Mouse (Mus musculus) MEL (cell line): Measurements from ENCODE around the gene Stoml3.

Source experiments
- CHD2 ChIP-seq: IDR thresholded peaks from 2 replicates; pipeline ENCODE4 v1.6.1; 2011; ENCODE audit warnings: low read length, improper control_type of control experiment
- CTCF ChIP-seq, 3 experiments: IDR thresholded peaks in 2 of 3; conservative IDR thresholded peaks in 1 of 3; 2 replicates each; pipeline ENCODE4 v1.5.1; 2011 to 2012; ENCODE audit warnings: low read length in 3 of 3, low read depth in 2 of 3, mild to moderate bottlenecking in 2 of 3, improper control_type of control experiment in 1 of 3, inconsistent platforms in 1 of 3, mixed read lengths in 1 of 3, moderate library complexity in 1 of 3; ENCODE audit not compliant: control insufficient read depth in 1 of 3, insufficient read depth in 1 of 3, poor library complexity in 1 of 3, severe bottlenecking in 1 of 3
- EP300 ChIP-seq, 2 experiments: IDR thresholded peaks; 2 replicates each; pipeline ENCODE4 v1.6.1; 2011; ENCODE audit warnings: improper control_type of control experiment in 2 of 2, low read length in 2 of 2, low read depth in 1 of 2, mild to moderate bottlenecking in 1 of 2
- GATA1 ChIP-seq: IDR thresholded peaks from 2 replicates; pipeline ENCODE4 v1.6.1; 2011; ENCODE audit warnings: low read depth, low read length, improper control_type of control experiment
- HCFC1 ChIP-seq: IDR thresholded peaks from 2 replicates; pipeline ENCODE4 v1.6.1; 2012; ENCODE audit warnings: low read depth, mild to moderate bottlenecking, inconsistent platforms, low read length, improper control_type of control experiment, moderate library complexity
- MAFK ChIP-seq: IDR thresholded peaks from 2 replicates; pipeline ENCODE4 v1.6.1; 2011; ENCODE audit warnings: low read depth, mild to moderate bottlenecking, low read length, improper control_type of control experiment, borderline replicate concordance
- MAZ ChIP-seq: IDR thresholded peaks from 2 replicates; pipeline ENCODE4 v1.6.1; 2012; ENCODE audit warnings: low read depth, mild to moderate bottlenecking, inconsistent platforms, low read length, improper control_type of control experiment
- NRF1 ChIP-seq: IDR thresholded peaks from 2 replicates; pipeline ENCODE4 v1.6.1; 2014; ENCODE audit warnings: low read depth, mild to moderate bottlenecking, inconsistent platforms, low read length, improper control_type of control experiment, moderate library complexity; ENCODE audit not compliant: poor library complexity, insufficient read depth, severe bottlenecking
- POLR2A ChIP-seq, 2 experiments: IDR thresholded peaks; 2 replicates each; pipeline ENCODE4 v1.6.1; 2011 to 2012; ENCODE audit warnings: low read length in 2 of 2, mild to moderate bottlenecking in 2 of 2, control low read depth in 1 of 2, improper control_type of control experiment in 1 of 2, low read depth in 1 of 2, moderate library complexity in 1 of 2; ENCODE audit not compliant: control insufficient read depth in 1 of 2, insufficient read depth in 1 of 2, poor library complexity in 1 of 2
- UBTF ChIP-seq: IDR thresholded peaks from 2 replicates; pipeline ENCODE4 v1.6.1; 2012; ENCODE audit warnings: low read depth, mild to moderate bottlenecking, inconsistent platforms, low read length, improper control_type of control experiment, moderate library complexity, borderline replicate concordance; ENCODE audit not compliant: insufficient read depth
- ZMIZ1 ChIP-seq: IDR thresholded peaks from 2 replicates; pipeline ENCODE4 v1.6.1; 2012; ENCODE audit warnings: low read depth, mild to moderate bottlenecking, inconsistent platforms, low read length, improper control_type of control experiment, moderate library complexity
- ZNF384 ChIP-seq: IDR thresholded peaks from 2 replicates; pipeline ENCODE4 v1.6.1; 2012; ENCODE audit warnings: low read depth, mild to moderate bottlenecking, inconsistent platforms, low read length, improper control_type of control experiment

GRCm38 (mm10) chr3:53457750-53458149 lies 30.7 kb upstream of the Stoml3 start:
- TF ChIP-seq CTCF (IDR thresholded peaks at IDR 0.05 in 2 of 3, conservative IDR thresholded peaks at IDR 0.05 in 1 of 3; ENCODE audit: control insufficient read depth in 1 of 3, insufficient read depth in 1 of 3, low read depth in 2 of 3, low read length in 3 of 3, poor library complexity in 1 of 3, severe bottlenecking in 1 of 3) (no peak), ZMIZ1 (no peak), MAFK (no peak), HCFC1 (no peak), ZNF384 (no peak), NRF1 (no peak), GATA1 (no peak), POLR2A (IDR thresholded peaks at IDR 0.05; ENCODE audit: control insufficient read depth in 1 of 2, insufficient read depth in 1 of 2, low read depth in 1 of 2, low read length in 2 of 2, poor library complexity in 1 of 2) (no peak), EP300 (IDR thresholded peaks at IDR 0.05; ENCODE audit: low read depth in 1 of 2, low read length in 2 of 2) (no peak), MAZ (no peak), UBTF (no peak), CHD2 (no peak)
